Mouse (Mus musculus): ENCODE results near the gene Gmip.

Gmip gene

GRCm38 (mm10) chr8:69808094-69808863 is at the start of gene Gmip:
Gene Gmip (plus strand): TSS chr8:69808679.
- in situ Hi-C loops (cut with MseI, MboI), result no loop called here

GRCm38 (mm10) chr8:69761814-69762445 is 46.5 kb upstream of the Gmip start:
- in situ Hi-C loops (cut with MseI, MboI), result no loop called here

DNA sequence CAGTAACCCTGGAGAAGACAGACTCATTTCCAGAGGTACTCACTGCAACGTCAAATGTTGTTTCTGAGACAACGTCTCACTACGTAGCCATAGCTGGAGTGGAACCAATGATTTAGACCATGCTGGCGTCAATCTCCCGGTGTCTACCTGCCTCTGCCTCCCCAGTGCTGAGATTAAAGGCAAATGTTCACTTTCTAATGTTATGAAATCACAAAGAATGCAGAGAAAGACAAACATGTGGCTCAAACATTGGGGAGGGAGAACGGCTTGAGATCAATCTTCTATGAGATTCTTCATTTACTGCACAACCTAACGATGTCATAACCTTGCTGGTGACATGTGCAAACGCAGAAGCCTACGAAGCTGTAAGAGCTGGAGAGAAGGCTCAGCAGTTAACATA is 37.3 kb upstream of the Gmip start:
- in situ Hi-C loops (cut with MseI, MboI), result no loop called here

DNA sequence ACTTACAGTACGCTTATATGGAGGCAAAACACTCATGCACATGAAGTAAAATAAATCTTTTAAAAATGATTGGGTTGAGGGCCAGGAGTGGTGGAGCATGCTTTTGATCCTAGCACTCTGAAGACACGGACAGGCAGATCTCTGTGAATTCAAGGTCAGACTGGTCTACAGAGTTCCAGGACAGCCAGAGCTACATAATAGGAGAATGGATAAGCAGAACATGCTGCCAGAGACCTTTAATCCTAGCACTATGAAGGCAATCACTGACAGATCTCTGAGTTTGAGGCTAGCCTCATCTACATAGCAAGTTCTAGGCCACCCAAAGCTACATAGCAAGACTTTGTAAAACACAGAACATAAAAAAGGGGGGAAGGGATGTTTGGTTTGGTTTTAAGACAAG is 36.4 kb upstream of the Gmip start:
- in situ Hi-C loops (cut with MseI, MboI), result no loop called here

- in situ Hi-C loops (cut with MseI, MboI), result no loop called here
Measured at GRCm38 (mm10) chr8:69774503-69775148, 33.9 kb upstream of the Gmip start, which contains the start of gene Gm20422. Gene Gm20422 (minus strand): TSS chr8:69774886.

GRCm38 (mm10) chr8:69775149-69775534 is 33.3 kb upstream of the Gmip start:
- in situ Hi-C loops (cut with MseI, MboI), result no loop called here

GRCm38 (mm10) chr8:69777111-69777510 is 31.4 kb upstream of the Gmip start:
- in situ Hi-C loops (cut with MseI, MboI), result no loop called here

DNA sequence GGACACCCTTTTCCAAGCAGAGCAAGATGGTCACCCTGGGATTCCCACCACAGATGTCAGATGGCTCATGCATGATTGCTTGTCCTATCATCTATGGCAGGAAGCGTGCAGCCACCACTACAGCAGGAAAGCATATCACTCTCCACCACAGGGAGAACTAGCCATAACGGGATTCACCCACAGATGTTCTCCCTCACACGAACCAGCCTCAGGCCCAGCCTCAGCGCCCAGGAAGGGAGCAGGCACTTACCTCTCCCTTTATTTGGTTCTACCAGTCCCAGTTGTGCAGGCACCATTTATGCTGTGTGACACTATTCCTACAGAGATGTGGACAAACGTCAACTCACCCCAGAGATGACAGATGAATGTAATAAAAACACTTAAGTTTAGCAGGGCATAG is 19.4 kb upstream of the Gmip start:
- in situ Hi-C loops (cut with MseI, MboI), result no loop called here

DNA sequence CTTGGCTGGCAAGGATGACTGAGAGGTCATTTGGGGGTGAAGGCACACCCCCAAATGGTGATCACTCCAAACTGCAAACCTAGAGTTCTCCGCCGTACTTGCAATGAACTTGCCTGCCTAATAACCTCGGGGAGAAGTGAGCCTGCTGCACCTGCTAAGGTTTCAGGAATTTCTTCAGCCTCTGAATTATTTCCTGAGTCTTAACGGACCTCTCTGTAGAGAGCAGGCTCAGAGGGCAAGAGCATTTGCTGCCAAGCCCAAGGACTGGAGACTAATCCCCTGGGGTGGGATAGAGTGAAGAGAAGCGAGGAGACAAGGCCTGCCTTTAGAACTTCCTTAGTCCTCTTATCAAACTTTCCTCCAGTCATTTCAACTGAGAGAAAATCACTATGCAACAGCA is 18.7 kb upstream of the Gmip start:
- in situ Hi-C loops (cut with MseI, MboI), result no loop called here

DNA sequence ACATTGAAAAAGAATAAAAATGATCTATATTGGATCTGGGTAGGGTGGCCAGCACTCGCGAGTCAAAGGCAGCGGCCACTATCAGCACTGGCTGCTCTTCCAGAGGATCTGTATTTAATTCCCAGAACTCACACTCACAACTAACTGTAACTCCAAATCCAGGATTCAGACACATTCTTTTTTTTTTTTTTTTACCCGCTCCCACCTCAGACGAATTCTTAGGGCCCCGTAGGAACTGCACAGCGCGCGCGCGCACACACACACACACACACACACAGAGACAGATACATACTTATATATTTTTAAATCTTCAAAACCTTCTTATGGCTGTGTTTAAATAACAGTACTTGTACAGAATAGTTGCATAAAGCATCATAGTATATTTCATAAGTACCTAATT is 18.1 kb upstream of the Gmip start:
- in situ Hi-C loops (cut with MseI, MboI), result no loop called here

DNA sequence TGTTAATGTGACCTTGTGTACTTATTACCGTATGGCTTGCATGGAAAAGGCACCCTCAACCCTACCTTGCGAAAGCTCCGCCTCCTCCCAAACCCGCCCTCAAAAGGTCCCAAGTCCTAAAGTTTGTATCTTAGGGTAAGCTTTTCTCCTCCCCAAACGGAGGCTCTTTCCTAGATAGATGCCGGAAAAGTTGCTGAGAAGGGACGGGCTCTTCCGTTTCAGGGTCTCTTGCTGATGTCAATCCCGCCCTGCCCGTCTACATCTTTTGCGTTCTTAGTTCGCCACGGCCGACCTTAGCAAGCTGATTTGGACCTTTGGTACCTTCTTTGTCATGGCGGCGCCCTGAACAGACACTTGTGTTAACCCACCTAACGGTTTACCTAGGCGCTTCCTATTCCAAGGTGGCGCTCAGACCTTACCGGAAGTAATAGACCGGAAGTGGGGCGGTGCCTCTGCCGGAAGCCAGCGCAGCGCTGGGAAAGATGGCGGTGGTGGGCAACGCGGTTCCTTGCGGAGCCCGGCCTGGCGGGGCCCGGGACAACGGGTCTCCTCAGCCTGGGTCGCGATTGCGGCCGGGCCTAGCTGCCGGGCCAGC is 17.6 kb upstream of the Gmip start, which contains the start of the genes Atp13a1 and Zfp866:
Atp13a1 (plus strand) TSS at position 391 of the 595 bp plus-strand sequence.
Zfp866 (minus strand) TSS at position 406 of the 595 bp plus-strand sequence.
- in situ Hi-C loops (cut with MseI, MboI), result no loop called here

DNA sequence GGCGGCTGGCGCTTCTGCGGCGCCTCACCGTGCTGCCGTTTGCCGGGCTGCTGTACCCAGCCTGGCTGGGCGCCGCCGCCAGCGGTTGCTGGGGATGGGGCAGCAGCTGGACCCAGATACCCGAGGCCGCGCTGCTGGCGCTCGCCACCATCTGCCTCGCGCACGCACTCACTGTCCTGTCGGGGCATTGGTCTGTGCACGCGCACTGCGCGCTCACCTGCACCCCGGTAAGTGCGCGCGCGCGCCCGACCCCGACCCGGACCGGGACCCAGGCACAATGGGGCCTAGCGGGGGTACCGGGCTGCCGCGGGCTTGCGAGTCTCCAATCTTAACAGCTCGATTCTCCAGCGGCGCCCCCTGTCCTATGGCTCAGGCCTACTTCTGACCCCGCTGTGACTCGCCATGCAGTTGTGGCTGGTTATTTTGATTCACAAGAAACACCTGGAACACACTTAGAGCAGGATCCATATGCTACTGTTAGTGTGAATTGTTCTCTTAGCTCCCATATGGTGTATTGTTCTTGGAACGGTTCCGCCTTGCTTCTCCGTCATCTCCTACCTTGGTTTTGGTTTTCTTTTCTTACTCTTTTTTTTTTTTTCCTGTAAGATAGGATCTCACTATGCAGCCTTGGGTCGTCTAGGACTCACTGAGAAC is 16.9 kb upstream of the Gmip start:
- in situ Hi-C loops (cut with MseI, MboI), result no loop called here

- in situ Hi-C loops (cut with MseI, MboI), result no loop called here
Measured at GRCm38 (mm10) chr8:69793666-69794065, 14.8 kb upstream of the Gmip start.

- in situ Hi-C loops (cut with MseI, MboI), result no loop called here
Measured at GRCm38 (mm10) chr8:69794096-69794495, 14.4 kb upstream of the Gmip start.

DNA sequence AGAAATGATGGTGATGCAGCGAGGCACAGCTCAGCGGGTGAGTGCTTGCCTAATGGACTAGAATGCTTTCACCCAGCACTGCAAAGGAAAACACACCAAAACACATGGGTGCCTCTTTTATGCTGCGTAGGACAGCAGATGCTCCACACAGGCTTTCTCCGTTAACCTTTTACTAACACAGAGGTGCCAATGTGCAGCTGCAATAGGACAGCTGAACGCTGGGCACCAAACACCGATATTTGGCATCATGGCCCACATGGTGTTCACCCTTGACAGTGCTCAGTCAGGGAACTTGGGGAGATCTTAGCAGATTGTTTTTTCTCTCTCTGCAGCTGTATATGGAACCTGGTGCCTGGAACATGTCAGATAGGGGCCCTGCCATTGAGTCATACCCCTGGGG is 13.6 kb upstream of the Gmip start:
- in situ Hi-C loops (cut with MseI, MboI), result no loop called here

DNA sequence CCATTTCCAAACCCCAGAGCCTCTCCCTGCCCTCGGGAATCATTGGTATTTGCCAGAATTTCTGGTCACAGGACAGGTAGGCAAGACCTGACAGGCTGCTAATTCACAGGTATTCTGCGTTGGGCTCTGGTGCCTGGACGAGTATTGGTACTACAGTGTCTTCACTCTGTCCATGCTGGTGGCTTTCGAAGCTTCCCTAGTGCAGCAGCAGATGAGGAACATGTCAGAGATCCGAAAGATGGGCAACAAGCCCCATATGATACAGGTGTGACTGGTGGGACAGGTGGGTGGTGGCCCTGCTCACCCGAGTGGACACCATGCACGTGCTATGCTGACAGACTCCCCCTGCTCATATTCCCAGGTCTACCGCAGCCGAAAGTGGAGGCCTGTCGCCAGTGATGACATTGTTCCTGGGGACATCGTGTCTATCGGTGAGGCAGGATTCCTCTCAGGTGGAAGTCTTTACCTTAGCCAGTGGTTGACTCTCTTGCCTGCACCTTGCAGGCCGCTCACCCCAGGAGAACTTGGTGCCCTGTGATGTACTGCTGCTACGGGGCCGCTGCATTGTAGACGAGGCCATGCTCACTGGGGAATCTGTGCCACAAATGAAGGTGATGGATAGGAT is 11.6 kb upstream of the Gmip start:
- in situ Hi-C loops (cut with MseI, MboI), result no loop called here

DNA sequence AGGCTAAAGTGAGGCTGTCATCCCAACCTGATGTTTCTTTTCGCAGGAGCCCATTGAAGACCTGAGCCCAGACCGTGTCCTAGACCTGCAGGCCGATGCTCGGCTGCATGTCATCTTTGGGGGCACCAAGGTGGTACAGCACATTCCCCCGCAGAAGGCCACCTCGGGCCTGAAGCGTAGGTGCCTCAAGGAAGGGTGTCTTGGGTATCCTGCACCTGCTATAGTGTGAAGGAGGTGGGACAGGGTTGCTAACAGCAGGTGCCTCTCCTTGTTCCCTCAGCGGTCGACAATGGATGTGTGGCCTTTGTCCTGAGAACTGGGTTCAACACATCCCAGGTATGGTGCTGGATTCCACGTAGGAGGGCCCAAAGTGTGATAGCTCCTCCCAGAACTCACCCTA is 10.8 kb upstream of the Gmip start:
- in situ Hi-C loops (cut with MseI, MboI), result no loop called here

- in situ Hi-C loops (cut with MseI, MboI), result no loop called here
Measured at GRCm38 (mm10) chr8:69799261-69799660, 9.2 kb upstream of the Gmip start.

GRCm38 (mm10) chr8:69799946-69800345 is 8.5 kb upstream of the Gmip start:
- in situ Hi-C loops (cut with MseI, MboI), result no loop called here

DNA sequence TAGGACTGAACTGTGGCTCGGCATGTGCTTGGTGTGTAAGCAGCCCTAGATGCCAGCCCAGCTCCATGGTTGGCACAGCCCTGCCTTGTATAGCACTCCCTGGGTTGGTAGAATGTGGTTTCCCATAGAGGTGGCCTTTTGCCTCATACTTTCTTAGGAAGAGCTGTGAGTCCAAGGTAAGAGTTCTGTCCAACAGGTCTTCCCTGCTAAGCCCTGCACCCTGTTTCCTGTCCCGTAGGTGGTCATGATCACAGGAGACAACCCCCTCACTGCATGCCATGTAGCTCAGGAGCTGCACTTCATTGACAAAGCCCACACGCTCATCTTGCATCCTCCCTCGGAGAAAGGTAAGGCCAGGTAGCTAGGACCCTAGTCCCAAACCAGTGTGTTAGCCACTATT is 6.7 kb upstream of the Gmip start:
- in situ Hi-C loops (cut with MseI, MboI), result no loop called here

GRCm38 (mm10) chr8:69802216-69802615 is 6.3 kb upstream of the Gmip start:
- in situ Hi-C loops (cut with MseI, MboI), result no loop called here

All from mouse trophoblast stem cell (cell line).